Mouse (Mus musculus) layer of hippocampus, adult 2 months (tissue): ENCODE data around the gene Tsga13. TPM values are rescaled to one million over a fixed set of nuclear protein-coding genes. Genes with fewer than 3 reads are reported as not detected.
A peak's percentile ranks its signal among the peaks of the same experiment; 100 is the strongest.

ENCODE experiments used
- DNase-seq, 2 experiments: peaks; one replicate each; pipeline ENCODE4 v3.0.0; 2022; ENCODE audit warnings: low spot score in 2 of 2
- H3K27ac ChIP-seq: fragments of 200-600 bp; 2 replicates; pipeline ENCODE4 v1.8.1; 2022
- H3K4me3 ChIP-seq: fragments of 200-600 bp; 2 replicates; pipeline ENCODE4 v1.8.1; 2022; ENCODE audit warnings: mild to moderate bottlenecking
- CTCF ChIP-seq: fragments of 200-600 bp; conservative IDR thresholded peaks from 2 replicates; pipeline ENCODE4 v1.8.1; 2022; ENCODE audit warnings: antibody characterized with exemption, mild to moderate bottlenecking, moderate library complexity
- total RNA-seq, 2 experiments: library from RNA; stranded (reverse); gene quantifications; 2 replicates each; pipeline ENCODE4 v1.2.3; 2021

The Tsga13 gene
- total RNA-seq, 2 experiments from 2014 or later, result not detected

DNA sequence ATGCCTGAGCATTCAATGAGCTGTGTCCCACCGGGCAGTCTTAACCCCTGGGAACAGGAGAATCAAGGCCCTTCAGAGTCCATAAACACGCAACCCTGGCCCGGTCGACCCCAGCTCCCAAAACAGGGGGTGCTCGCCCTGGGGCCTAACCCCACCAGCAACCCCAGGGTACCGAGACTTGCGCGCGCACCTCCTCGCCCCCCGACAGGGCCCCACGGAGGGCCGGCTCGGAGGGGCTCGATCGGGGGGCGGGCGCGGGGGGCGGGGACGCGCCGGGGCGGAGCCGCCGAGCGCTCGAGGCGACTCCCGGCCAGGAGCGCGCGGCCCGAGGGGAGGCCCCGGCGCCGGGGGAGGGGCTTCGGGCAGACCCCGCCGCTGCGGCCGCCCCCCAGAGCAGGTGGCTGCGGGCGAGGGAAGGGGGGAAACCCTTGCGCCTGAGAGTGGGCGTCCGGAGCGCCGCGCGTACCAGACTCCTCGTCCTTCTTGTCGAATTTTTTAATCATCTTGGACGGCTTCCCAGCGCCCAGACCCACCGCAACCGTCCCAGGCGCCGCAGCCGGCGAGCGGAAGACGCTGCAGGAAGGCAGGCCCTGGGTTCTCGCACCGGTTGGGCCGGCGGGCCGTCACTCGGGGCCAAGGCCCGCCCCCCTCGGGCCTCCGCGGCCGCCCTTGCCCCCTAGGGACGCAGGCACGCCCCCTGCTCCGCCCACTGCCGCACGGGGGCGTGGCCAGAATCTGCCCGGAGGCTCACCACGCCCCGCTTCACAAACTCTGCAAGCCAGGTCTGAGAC is 19.0 kb downstream of the Tsga13 start, which contains the start of gene Copg2:
Copg2 (minus strand) TSS at position 600 of the 791 bp plus-strand sequence.
- peak; percentile 94 to 97 for DNase-seq
- Histone ChIP-seq H3K27ac (peak within 1 kb of the TSS; percentile 96), H3K4me3 (peak within 1 kb of the TSS; percentile 96)
- TF ChIP-seq CTCF, result peak; percentile 48

DNA sequence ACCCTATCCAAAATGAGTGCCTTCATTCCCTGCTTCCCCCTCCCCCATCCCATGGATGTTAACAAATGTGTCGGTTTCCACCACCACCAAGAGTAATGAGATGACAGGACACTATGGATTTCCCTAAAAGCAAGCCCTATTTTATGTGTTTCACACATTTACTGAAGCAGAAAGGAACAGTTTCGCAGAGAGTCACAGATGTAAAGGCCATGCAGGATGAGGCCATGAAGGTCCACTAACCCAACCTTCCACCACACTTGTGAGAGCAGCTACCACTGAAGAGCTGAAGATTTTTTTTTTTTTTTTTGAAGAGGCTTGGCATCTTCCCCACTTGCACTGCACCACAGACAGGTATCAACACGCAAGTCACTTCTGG is 19.6 kb downstream of the Tsga13 start:
- H3K4me3 ChIP-seq, result peak overlapping the region; percentile 96
- DNase-seq, result peak in 1 of 2 experiments; percentile 10
- H3K27ac ChIP-seq, result peak overlapping the region; percentile 96
- TF ChIP-seq CTCF, result no peak

DNA sequence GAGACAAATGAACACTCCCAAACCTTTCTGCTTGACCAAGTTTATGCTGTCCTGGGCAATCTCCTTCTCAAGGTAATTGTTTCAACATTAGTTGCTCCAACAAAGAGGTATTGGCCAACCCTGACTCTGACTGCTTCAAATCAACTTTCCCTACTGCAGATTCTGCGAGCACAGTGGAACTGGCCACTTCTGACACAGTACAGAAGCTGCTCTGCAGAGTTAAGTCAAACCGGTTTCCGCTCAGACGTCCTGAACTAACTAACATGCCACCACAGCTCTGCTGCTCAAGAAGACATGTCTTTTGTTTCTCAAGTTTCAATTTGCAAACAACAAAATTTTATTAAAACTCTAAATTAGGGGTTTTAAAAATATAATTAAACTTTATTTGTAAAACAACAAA is 22.3 kb downstream of the Tsga13 start:
- no peak overlapping the region for H3K4me3 ChIP-seq
- DNase-seq, result no peak
- no peak for TF ChIP-seq CTCF

DNA sequence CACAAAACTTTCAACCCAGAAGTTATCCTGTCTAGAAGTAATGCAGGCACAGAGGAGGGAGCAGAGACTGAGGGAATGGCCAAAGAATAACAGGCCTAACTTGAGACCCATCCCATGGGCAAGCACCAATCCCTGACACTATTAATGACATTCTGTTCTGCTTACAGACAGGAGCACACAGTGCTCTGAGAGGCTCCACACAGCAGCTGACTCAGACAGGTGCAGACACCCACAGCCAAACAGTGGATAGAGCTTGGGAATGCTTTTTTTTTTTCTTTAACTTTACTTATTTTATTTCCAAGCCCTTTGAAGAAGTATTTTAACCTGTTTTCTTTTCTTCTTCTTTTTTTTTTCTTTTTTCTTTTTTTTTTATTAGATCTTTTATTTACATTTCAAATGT is 23.6 kb downstream of the Tsga13 start:
- H3K4me3 ChIP-seq, result no peak overlapping the region
- DNase-seq, result no peak
- TF ChIP-seq CTCF, result no peak

More for the DNA sequence above, 22.3 kb downstream of the Tsga13 start:
- no peak overlapping the region for H3K27ac ChIP-seq

DNA sequence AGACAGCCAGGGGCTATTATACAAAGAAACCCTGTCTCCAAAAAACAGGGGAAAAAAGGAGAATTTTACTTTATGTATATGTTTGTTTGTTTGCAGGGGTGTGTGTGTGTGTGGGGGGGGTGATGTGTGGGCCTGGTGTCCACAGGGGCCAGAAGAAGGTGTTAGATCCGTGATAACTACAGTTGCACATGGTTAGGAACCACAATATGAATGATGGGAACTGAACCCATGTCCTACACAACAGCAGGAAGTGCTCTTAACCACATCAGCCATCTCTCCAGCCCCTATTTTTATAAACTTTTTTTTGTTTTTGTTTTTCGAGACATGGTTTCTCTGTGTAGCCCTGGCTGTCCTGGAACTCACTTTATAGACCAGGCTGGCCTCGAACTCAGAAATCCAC is 30.5 kb downstream of the Tsga13 start:
- H3K4me3 ChIP-seq, result no peak overlapping the region
- no peak overlapping the region for H3K27ac ChIP-seq
- DNase-seq, result no peak
- TF ChIP-seq CTCF, result no peak

More for the DNA sequence above, 23.6 kb downstream of the Tsga13 start:
- H3K27ac ChIP-seq, result no peak overlapping the region

DNA sequence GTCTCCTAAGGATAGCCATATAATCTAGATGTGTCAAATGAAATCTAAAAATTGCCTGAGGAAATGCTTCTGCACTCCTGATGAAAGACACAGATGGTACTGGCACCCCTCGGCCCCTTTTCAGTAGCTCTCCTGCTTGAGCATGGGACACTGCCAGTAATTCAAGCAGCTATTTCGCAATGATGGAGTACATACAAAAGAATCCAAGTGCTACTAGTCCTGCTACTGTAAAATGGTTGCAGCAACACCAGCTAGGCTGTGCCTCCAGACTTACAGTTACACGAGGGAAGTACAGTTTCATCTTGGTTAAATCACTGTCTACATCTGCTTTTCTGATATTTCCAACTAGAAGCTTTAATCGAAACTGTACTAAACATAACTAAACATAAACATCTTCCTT is 31.9 kb downstream of the Tsga13 start:
- DNase-seq, result peak in 1 of 2 experiments; percentile 13
- H3K4me3 ChIP-seq, result no peak overlapping the region
- H3K27ac ChIP-seq, result no peak overlapping the region
- TF ChIP-seq CTCF, result no peak

DNA sequence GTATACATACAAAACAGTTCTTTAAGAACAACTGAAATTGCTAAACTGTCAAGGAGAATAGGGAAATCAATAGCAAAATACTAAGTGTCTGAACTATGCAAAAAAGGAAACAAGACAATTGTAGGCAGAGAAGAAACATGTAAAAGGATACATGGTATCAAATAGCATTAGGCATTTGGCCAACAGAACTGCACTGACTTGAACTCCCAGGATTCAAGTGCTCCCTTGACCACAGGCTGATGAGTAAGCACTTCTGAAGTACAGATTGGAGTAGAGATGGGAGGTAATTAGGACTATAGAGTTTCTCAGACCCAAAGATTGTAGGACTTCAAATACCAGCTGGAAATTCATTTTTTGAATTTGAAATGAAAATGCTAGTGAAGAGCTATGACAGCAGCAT is 38.7 kb downstream of the Tsga13 start:
- TF ChIP-seq CTCF, result no peak
- Histone ChIP-seq H3K27ac (no peak overlapping the region), H3K4me3 (no peak overlapping the region)
- no peak for DNase-seq

DNA sequence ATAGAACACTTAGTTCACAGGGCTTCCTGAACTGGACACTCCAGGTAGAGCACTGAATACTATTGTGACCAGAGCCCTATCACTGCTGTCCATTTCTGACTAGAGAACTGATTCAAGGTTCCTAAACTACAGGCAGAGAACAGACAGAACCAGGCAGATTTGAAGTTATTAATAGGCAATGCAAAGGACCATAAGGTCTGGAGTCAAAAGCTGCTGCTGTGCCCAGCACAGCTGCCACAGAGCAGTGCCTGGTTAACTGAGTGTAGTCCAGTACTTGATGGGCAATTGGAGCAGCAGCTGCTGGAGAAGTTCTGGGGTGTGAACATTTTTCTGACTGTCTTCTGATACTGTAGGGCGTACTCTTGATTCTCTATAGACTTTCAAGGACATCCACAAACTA is 48.9 kb downstream of the Tsga13 start:
- no peak overlapping the region for H3K27ac ChIP-seq
- TF ChIP-seq CTCF, result no peak
- no peak overlapping the region for H3K4me3 ChIP-seq
- no peak for DNase-seq

DNA sequence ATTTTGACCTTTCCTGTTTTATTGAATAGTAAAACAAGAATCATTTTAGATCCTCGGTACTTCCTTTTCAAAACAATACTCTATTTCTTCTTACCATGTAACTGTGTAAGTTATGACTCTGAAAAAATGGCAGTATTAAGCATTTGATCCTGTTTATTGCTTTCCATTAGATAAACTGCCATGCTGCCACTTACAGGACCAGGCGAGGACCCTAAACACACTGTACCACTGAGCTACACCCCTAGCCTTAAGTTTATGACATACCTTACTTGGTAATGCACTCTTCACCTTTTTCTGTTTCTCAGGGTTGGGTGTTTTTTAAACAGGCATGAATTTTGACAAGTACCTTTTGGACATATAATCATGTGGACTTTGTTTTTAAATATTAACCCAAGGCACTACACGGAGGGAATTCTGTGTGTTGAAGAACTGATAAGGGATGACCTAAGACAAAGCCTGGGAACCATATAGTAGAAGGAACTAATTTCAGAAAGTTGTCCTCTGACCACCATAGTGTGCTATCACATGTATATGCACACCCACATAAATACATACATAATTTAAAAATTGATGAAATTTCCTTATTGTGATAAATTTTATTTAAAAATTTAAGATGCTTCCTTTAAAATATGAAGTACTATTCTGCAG is 50.2 kb downstream of the Tsga13 start:
- H3K4me3 ChIP-seq, result no peak overlapping the region
- no peak overlapping the region for H3K27ac ChIP-seq
- no peak for DNase-seq
- TF ChIP-seq CTCF, result no peak

DNA sequence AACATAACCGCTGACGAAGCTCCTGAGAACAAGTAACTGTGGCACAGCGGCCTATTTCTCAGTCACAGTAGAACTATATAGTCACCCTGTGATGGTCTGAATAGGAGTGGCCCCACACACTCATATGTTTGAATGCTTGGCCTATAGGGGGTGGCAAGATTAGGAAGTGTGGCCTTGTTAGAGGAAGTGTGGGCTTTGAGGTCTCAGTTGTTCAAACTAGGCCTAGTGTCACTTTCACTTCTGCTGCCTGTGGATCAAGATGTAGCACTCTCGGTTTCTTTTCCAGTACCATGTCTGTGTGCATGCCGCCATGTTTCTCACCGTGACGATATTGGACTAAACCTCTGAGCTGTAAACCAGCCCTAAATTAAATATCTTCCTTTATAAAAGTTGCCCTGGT is 59.4 kb downstream of the Tsga13 start:
- Histone ChIP-seq H3K27ac (no peak overlapping the region), H3K4me3 (no peak overlapping the region)
- TF ChIP-seq CTCF, result no peak
- no peak for DNase-seq

DNA sequence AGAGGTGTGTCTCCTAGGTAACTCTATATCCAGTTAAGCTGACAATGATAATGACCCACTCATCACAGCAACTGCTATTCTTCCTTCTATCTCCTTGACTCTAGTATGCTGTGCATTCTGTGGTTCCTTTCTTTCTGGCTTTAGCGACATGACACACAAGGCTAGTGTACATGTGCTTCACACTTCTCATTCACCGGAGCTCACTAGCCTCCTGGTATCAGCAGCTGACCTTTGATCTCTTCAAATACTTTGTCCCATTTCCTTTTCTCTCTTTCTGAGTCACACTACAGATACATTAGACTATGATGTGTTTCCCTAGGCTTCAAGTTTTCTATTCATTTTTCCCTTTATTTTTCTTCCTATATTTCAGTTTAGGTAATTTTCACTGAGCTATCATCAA is 60.2 kb downstream of the Tsga13 start:
- no peak for DNase-seq
- H3K4me3 ChIP-seq, result no peak overlapping the region
- no peak for TF ChIP-seq CTCF
- no peak overlapping the region for H3K27ac ChIP-seq

DNA sequence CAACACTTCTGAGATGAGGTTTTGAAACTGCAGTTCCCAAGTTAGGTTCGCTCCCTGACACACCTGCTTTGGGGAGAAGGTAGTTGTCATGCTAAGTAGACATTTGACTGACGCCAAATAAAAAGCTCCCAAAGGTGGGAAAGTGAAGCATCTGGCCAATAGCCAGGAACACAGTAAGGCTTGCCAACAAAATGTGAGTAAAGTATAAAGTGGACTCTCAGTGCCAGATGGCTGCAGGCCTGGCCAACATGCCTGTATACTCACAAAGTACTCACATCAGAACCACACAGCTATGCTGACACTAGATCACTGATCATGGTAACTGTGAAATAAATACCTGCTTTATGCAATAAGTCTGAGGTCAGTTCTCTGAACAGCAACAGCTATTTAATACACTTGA is 65.6 kb downstream of the Tsga13 start:
- no peak for TF ChIP-seq CTCF
- DNase-seq, result peak in 1 of 2 experiments; percentile 1
- no peak overlapping the region for H3K4me3 ChIP-seq
- H3K27ac ChIP-seq, result no peak overlapping the region

Other genes with a start within 250 kb of the Tsga13 start
- gene Cep41, start 221.8 kb downstream of the Tsga13 start, total RNA-seq, result 1 to 10 TPM; 7.3 to 7.7 TPM
- 10 to 100 TPM; 45.2 to 47.5 TPM for gene Mest, start 192.0 kb downstream of the Tsga13 start, total RNA-seq
- gene Copg2, start 18.8 kb downstream of the Tsga13 start, total RNA-seq, result 10 to 100 TPM; 85.2 to 90.8 TPM
- under 1 TPM in 1 of 2 experiments, not detected in 1; 0.22 TPM for gene Klf14, start 43.5 kb upstream of the Tsga13 start, total RNA-seq